Mouse (Mus musculus) cerebellum, postnatal 4 days (tissue): ENCODE results near the gene Fbxo42.

Experiments used
- DNase-seq, 2 experiments: peaks; one replicate each; pipeline ENCODE4 v3.0.0; 2022; ENCODE audit warnings: low spot score in 2 of 2, mixed read lengths in 1 of 2

Gene Fbxo42

GRCm38 (mm10) chr4:141175783-141176182, 28.1 kb downstream of the Fbxo42 start:
- DNase-seq, result no peak

- DNase-seq, result no peak
Observed at GRCm38 (mm10) chr4:141176328-141176838, 28.7 kb downstream of the Fbxo42 start.

- DNase-seq, result no peak
Observed at GRCm38 (mm10) chr4:141178500-141178899, 30.8 kb downstream of the Fbxo42 start.

- no peak for DNase-seq
Observed at GRCm38 (mm10) chr4:141180831-141181230, 33.1 kb downstream of the Fbxo42 start.

GRCm38 (mm10) chr4:141181981-141182380, 34.3 kb downstream of the Fbxo42 start:
- no peak for DNase-seq

- DNase-seq, result no peak
Observed at GRCm38 (mm10) chr4:141183932-141184331, 36.2 kb downstream of the Fbxo42 start.

GRCm38 (mm10) chr4:141184426-141184825, 36.7 kb downstream of the Fbxo42 start:
- DNase-seq, result no peak

- no peak for DNase-seq
Observed at GRCm38 (mm10) chr4:141186923-141187836, 39.5 kb downstream of the Fbxo42 start.

- no peak for DNase-seq
Observed at GRCm38 (mm10) chr4:141191294-141191693, 43.6 kb downstream of the Fbxo42 start.

GRCm38 (mm10) chr4:141194553-141194952, 46.8 kb downstream of the Fbxo42 start:
- no peak for DNase-seq

- no peak for DNase-seq
Observed at GRCm38 (mm10) chr4:141196981-141197685, 49.4 kb downstream of the Fbxo42 start.

GRCm38 (mm10) chr4:141197686-141198035, 49.9 kb downstream of the Fbxo42 start:
- DNase-seq, result no peak

GRCm38 (mm10) chr4:141200906-141201305, 53.2 kb downstream of the Fbxo42 start:
- DNase-seq, result no peak

- no peak for DNase-seq
Observed at GRCm38 (mm10) chr4:141202192-141202591, 54.5 kb downstream of the Fbxo42 start.

GRCm38 (mm10) chr4:141204580-141205061, 56.9 kb downstream of the Fbxo42 start:
- DNase-seq, result peak in 1 of 2 experiments; percentile 24

GRCm38 (mm10) chr4:141207081-141207480, 59.4 kb downstream of the Fbxo42 start:
- DNase-seq, result no peak

- no peak for DNase-seq
Observed at GRCm38 (mm10) chr4:141210524-141211219, 63.0 kb downstream of the Fbxo42 start.

- DNase-seq, result no peak
Observed at GRCm38 (mm10) chr4:141211646-141212045, 63.9 kb downstream of the Fbxo42 start.

- no peak for DNase-seq
Observed at GRCm38 (mm10) chr4:141212892-141213291, 65.2 kb downstream of the Fbxo42 start.

GRCm38 (mm10) chr4:141213342-141213741, 65.6 kb downstream of the Fbxo42 start:
- no peak for DNase-seq

- DNase-seq, result peak; percentile 93 to 97
Observed at GRCm38 (mm10) chr4:141213770-141214336, 66.1 kb downstream of the Fbxo42 start, which contains the start of gene Rsg1. Rsg1 (plus strand) TSS chr4:141213956.
